Mouse (Mus musculus): ENCODE data around the gene Nfu1. TPM values are rescaled to one million over a fixed set of nuclear protein-coding genes. Genes with fewer than 3 reads are reported as not detected.
A peak's percentile ranks its signal among the peaks of the same experiment; 100 is the strongest.
"Not testable (repeated sequence)": the region's sequence is repeated elsewhere in the genome, so short reads cannot be mapped to it uniquely, and the experiment has no call there.

Nfu1 gene
- total and polyA plus RNA-seq, 2 experiments from 2014 or later = 166 to 338 TPM

DNA sequence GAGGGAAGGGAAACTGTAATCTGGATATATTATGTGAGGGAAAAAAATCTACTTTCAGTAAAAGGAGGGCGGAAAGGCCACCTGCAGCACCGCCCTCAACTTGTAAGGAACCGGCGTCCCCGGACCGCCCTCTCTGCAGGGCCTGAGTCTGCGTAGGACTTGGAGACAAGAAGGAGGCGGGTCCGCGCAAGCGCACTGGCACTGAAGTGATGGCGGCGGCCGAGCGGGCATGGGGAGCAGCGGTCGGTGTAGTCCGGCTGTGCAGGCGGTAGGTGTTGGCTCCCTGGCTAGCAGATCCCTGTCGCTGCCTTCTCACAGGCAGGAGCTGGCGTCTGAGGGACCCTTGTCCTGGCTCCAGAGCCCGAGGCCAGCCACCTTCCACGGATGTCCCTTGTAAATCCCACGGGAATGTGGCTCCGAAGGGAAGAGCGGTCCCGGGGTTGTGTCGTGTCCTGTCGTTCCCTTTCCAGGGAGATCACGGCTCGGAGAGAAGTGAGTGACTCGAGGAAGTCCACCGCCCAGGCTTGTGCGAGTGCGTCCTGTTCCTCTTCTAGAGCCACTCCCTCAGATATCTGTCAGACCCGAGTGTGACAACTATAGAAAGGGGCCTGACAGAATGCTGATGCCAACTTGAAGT is 774 bp downstream of the Nfu1 start:
- Histone ChIP-seq H3K9ac (replicated peaks; ENCODE audit: low read length) (peak overlapping the region; percentile 96), H3K4me1 (ENCODE audit: insufficient read depth, low read length) (peaks cover 5% of the 10 kb centered on the region; the same call in 1 of the 2 replicates), H3K4me2 (ENCODE audit: low read depth, low read length) (peak overlapping the region; percentile 57), H3K27ac (peak overlapping the region; percentile 90), H3K27me3 (ENCODE audit: insufficient read depth, low read length) (no peaks in the 10 kb centered on the region), H3K36me3 (ENCODE audit: insufficient read depth, low read length) (no peaks in the 10 kb centered on the region), H3K9me3 (ENCODE audit: low read length) (no peaks in the 10 kb centered on the region), H3K4me3 (ENCODE audit: low read length) (peak overlapping the region; percentile 88)
- ATAC-seq = peak; percentile 97
- TF ChIP-seq CTCF (IDR thresholded peaks at IDR 0.05; ENCODE audit: low read depth) = no peak
- WGBS = under 1% methylated on average over 36 of the region's 36 CpGs
- peak; percentile 97 for DNase-seq (ENCODE audit: low spot score)

- TF ChIP-seq CTCF (IDR thresholded peaks at IDR 0.05; ENCODE audit: low read depth) = peak; percentile 74
- H3K36me3 ChIP-seq (ENCODE audit: insufficient read depth, low read length) = peaks cover 30% of the 10 kb centered on the region
- H3K27ac ChIP-seq = no peak overlapping the region
- H3K4me2 ChIP-seq (ENCODE audit: low read depth, low read length) = no peak overlapping the region
- DNase-seq (ENCODE audit: low spot score) (peak; percentile 70), ATAC-seq (no peak)
- no peak overlapping the region for H3K4me3 ChIP-seq (ENCODE audit: low read length)
- H3K27me3 ChIP-seq (ENCODE audit: insufficient read depth, low read length) = no peaks in the 10 kb centered on the region
- 59% methylated on average over 4 of the region's 4 CpGs for WGBS
- H3K4me1 ChIP-seq (ENCODE audit: insufficient read depth, low read length) = no peaks in the 10 kb centered on the region
- no peaks in the 10 kb centered on the region for H3K9me3 ChIP-seq (ENCODE audit: low read length)
- H3K9ac ChIP-seq (replicated peaks; ENCODE audit: low read length) = no peak overlapping the region
Observed at GRCm38 (mm10) chr6:87016916-87017315, 7.9 kb downstream of the Nfu1 start.

- TF ChIP-seq CTCF (IDR thresholded peaks at IDR 0.05; ENCODE audit: low read depth) = no peak
- no peaks in the 10 kb centered on the region for H3K4me1 ChIP-seq (ENCODE audit: insufficient read depth, low read length)
- H3K27me3 ChIP-seq (ENCODE audit: insufficient read depth, low read length) = no peaks in the 10 kb centered on the region
- H3K9me3 ChIP-seq (ENCODE audit: low read length) = no peaks in the 10 kb centered on the region
- ATAC-seq (no peak), DNase-seq (ENCODE audit: low spot score) (no peak)
- no peak overlapping the region for H3K4me2 ChIP-seq (ENCODE audit: low read depth, low read length)
- 88% methylated on average over 8 of the region's 8 CpGs for WGBS
- no peak overlapping the region for H3K27ac ChIP-seq
- no peak overlapping the region for H3K9ac ChIP-seq (replicated peaks; ENCODE audit: low read length)
- no peak overlapping the region for H3K4me3 ChIP-seq (ENCODE audit: low read length)
- H3K36me3 ChIP-seq (ENCODE audit: insufficient read depth, low read length) = peaks cover 44% of the 10 kb centered on the region
Observed at GRCm38 (mm10) chr6:87018874-87019273, 9.8 kb downstream of the Nfu1 start.

DNA sequence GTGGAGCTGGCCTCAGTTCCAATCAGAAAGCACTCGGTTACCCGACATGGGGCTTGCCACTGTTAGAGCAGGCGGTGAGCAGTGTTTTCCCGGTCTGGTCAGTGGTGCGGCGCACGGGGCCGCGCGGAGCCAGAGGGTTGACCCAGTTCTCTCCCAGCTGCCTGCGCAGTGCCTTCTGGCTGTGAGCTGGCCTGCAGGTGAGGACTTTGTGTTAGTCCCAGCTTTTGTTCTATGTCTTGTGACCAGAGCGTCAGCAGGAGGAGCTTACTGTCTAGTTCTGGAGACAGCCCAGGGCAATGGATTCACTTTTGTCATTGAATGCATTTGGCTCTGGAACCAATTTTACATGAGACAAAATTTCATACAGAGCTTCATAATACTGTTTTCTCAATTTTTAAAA is 12.8 kb downstream of the Nfu1 start:
- peaks cover 66% of the 10 kb centered on the region for H3K36me3 ChIP-seq (ENCODE audit: insufficient read depth, low read length)
- no peak for DNase-seq (ENCODE audit: low spot score)

GRCm38 (mm10) chr6:87026980-87027379 is 17.9 kb downstream of the Nfu1 start:
- TF ChIP-seq CTCF (IDR thresholded peaks at IDR 0.05; ENCODE audit: low read depth) = no peak

More for the DNA sequence above, 12.8 kb downstream of the Nfu1 start:
- Histone ChIP-seq H3K4me2 (ENCODE audit: low read depth, low read length) (no peak overlapping the region), H3K4me3 (ENCODE audit: low read length) (no peak overlapping the region), H3K27ac (no peak overlapping the region), H3K9me3 (ENCODE audit: low read length) (no peaks in the 10 kb centered on the region), H3K27me3 (ENCODE audit: insufficient read depth, low read length) (no peaks in the 10 kb centered on the region), H3K4me1 (ENCODE audit: insufficient read depth, low read length) (no peaks in the 10 kb centered on the region), H3K9ac (replicated peaks; ENCODE audit: low read length) (no peak overlapping the region)
- no peak for TF ChIP-seq CTCF (IDR thresholded peaks at IDR 0.05; ENCODE audit: low read depth)
- WGBS = 96% methylated on average over 12 of the region's 12 CpGs
- ATAC-seq = no peak

GRCm38 (mm10) chr6:87028881-87029280 is 19.8 kb downstream of the Nfu1 start:
- no peak overlapping the region for H3K27ac ChIP-seq
- ATAC-seq (no peak), DNase-seq (ENCODE audit: low spot score) (no peak)
- H3K4me2 ChIP-seq (ENCODE audit: low read depth, low read length) = no peak overlapping the region
- H3K27me3 ChIP-seq (ENCODE audit: insufficient read depth, low read length) = no peaks in the 10 kb centered on the region
- no peak overlapping the region for H3K4me3 ChIP-seq (ENCODE audit: low read length)
- H3K9me3 ChIP-seq (ENCODE audit: low read length) = peaks cover 3% of the 10 kb centered on the region; the same call in 1 of the 2 replicates
- H3K36me3 ChIP-seq (ENCODE audit: insufficient read depth, low read length) = peaks cover 29% of the 10 kb centered on the region; the same call in 1 of the 2 replicates
- H3K9ac ChIP-seq (replicated peaks; ENCODE audit: low read length) = no peak overlapping the region
- no peaks in the 10 kb centered on the region for H3K4me1 ChIP-seq (ENCODE audit: insufficient read depth, low read length)
- no peak for TF ChIP-seq CTCF (IDR thresholded peaks at IDR 0.05; ENCODE audit: low read depth)

More at GRCm38 (mm10) chr6:87026980-87027379, 17.9 kb downstream of the Nfu1 start:
- WGBS = 86% methylated on average over 7 of the region's 7 CpGs
- Histone ChIP-seq H3K27me3 (ENCODE audit: insufficient read depth, low read length) (no peaks in the 10 kb centered on the region), H3K4me1 (ENCODE audit: insufficient read depth, low read length) (no peaks in the 10 kb centered on the region), H3K27ac (no peak overlapping the region), H3K4me2 (ENCODE audit: low read depth, low read length) (no peak overlapping the region), H3K4me3 (ENCODE audit: low read length) (no peak overlapping the region), H3K9ac (replicated peaks; ENCODE audit: low read length) (no peak overlapping the region), H3K9me3 (ENCODE audit: low read length) (no peaks in the 10 kb centered on the region), H3K36me3 (ENCODE audit: insufficient read depth, low read length) (peaks cover 43% of the 10 kb centered on the region; the same call in 1 of the 2 replicates)
- no peak for ATAC-seq
- no peak for DNase-seq (ENCODE audit: low spot score)

DNA sequence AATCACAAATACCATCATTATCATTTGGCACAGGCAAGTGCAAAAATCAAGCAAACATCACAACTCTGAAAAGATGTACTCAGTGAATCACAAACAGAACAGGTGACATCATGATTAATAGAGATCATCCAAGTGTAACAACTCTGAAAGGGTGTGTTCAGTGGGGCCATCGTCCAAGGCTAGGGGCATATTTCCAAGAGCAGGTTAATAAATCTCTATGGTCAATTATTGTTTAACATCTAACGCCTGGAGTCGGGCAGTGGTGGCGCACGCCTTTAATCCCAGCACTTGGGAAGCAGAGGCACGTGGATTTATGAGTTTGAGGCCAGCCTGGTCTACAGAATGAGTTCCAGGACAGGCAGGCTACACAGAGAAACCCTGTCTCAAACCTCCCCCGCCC is 22.3 kb downstream of the Nfu1 start:
- not testable (repeated sequence) for H3K4me2 ChIP-seq (ENCODE audit: low read depth, low read length); H3K9ac ChIP-seq (replicated peaks; ENCODE audit: low read length); H3K9me3 ChIP-seq (ENCODE audit: low read length); H3K27ac ChIP-seq; ATAC-seq; H3K4me3 ChIP-seq (ENCODE audit: low read length); H3K27me3 ChIP-seq (ENCODE audit: insufficient read depth, low read length); H3K4me1 ChIP-seq (ENCODE audit: insufficient read depth, low read length); DNase-seq (ENCODE audit: low spot score)
- WGBS = 73% methylated on average over 7 of the region's 7 CpGs
- peaks cover 10% of the 10 kb centered on the region; the same call in 1 of the 2 replicates for H3K36me3 ChIP-seq (ENCODE audit: insufficient read depth, low read length)
